Mouse (Mus musculus) cerebellum, adult 9-11 months (tissue): ENCODE results near the gene Gca.
"Not testable (repeated sequence)": the region's sequence is repeated elsewhere in the genome, so short reads cannot be mapped to it uniquely, and the experiment has no call there.

Experiments
- DNase-seq: peaks from one replicate; pipeline ENCODE4 v3.0.0; 2022

Gene Gca

GRCm38 (mm10) chr2:62670767-62671166, 6.7 kb downstream of the Gca start:
- DNase-seq: no peak

GRCm38 (mm10) chr2:62672788-62673187, 8.7 kb downstream of the Gca start:
- no peak for DNase-seq

- DNase-seq: no peak
Observed at GRCm38 (mm10) chr2:62681667-62682066, 17.6 kb downstream of the Gca start.

- DNase-seq: no peak
Observed at GRCm38 (mm10) chr2:62684989-62685595, 21.0 kb downstream of the Gca start.

- DNase-seq: no peak
Observed at GRCm38 (mm10) chr2:62685934-62686333, 21.8 kb downstream of the Gca start.

GRCm38 (mm10) chr2:62706313-62706712, 42.2 kb downstream of the Gca start:
- no peak for DNase-seq

GRCm38 (mm10) chr2:62709633-62710032, 45.5 kb downstream of the Gca start:
- no peak for DNase-seq

- not testable (repeated sequence) for DNase-seq
Observed at GRCm38 (mm10) chr2:62714362-62714761, 50.3 kb downstream of the Gca start.

GRCm38 (mm10) chr2:62715260-62715659, 51.2 kb downstream of the Gca start:
- DNase-seq: no peak

- DNase-seq: no peak
Observed at GRCm38 (mm10) chr2:62717270-62717669, 53.2 kb downstream of the Gca start.

- DNase-seq: no peak
Observed at GRCm38 (mm10) chr2:62718411-62718810, 54.3 kb downstream of the Gca start.

GRCm38 (mm10) chr2:62725946-62726345, 61.9 kb downstream of the Gca start:
- no peak for DNase-seq

- DNase-seq: no peak
Observed at GRCm38 (mm10) chr2:62727732-62728131, 63.6 kb downstream of the Gca start.

GRCm38 (mm10) chr2:62730671-62731070, 66.6 kb downstream of the Gca start:
- no peak for DNase-seq

- DNase-seq: no peak
Observed at GRCm38 (mm10) chr2:62743098-62743497, 79.0 kb downstream of the Gca start.
